Mouse (Mus musculus) spleen, adult 2 months (tissue): ENCODE data around the gene 1700125H20Rik. TPM values are rescaled to one million over a fixed set of nuclear protein-coding genes. Genes with fewer than 3 reads are reported as not detected.

Source experiments
- DNase-seq, 2 experiments: peaks; one replicate each; pipeline versions ENCODE4 v3.0.0 to v3.0.0-alpha.2; 2012 to 2021; ENCODE audit warnings: low spot score in 2 of 2, low read depth in 1 of 2
- H3K27ac ChIP-seq: fragments of 200-500 bp; 2 replicates; pipeline ENCODE4 v1.5.1; 2012; ENCODE audit warnings: low read length, inconsistent platforms; ENCODE audit not compliant: insufficient read depth
- H3K27me3 ChIP-seq: fragments of 200-500 bp; 2 replicates; pipeline ENCODE4 v1.6.1; 2012; ENCODE audit warnings: mild to moderate bottlenecking, moderate library complexity, low read length, inconsistent platforms; ENCODE audit not compliant: control insufficient read depth, insufficient read depth
- H3K36me3 ChIP-seq: fragments of 200-500 bp; 2 replicates; pipeline ENCODE4 v1.6.1; 2012; ENCODE audit warnings: mild to moderate bottlenecking, low read length, inconsistent platforms; ENCODE audit not compliant: control insufficient read depth, insufficient read depth
- H3K4me1 ChIP-seq: fragments of 200-500 bp; 2 replicates; pipeline ENCODE4 v1.6.1; 2011; ENCODE audit warnings: inconsistent platforms; ENCODE audit not compliant: control insufficient read depth, insufficient read depth, insufficient read length
- H3K4me3 ChIP-seq: fragments of 200-500 bp; 2 replicates; pipeline ENCODE4 v1.5.1; 2011; ENCODE audit warnings: mild to moderate bottlenecking, inconsistent platforms; ENCODE audit not compliant: insufficient read depth, insufficient read length; ENCODE audit errors: extremely low read depth
- CTCF ChIP-seq: fragments of 200-500 bp; IDR thresholded peaks from 2 replicates; pipeline ENCODE4 v1.5.1; 2011; ENCODE audit warnings: mild to moderate bottlenecking, inconsistent platforms; ENCODE audit not compliant: insufficient read depth, insufficient read length, insufficient replicate concordance; ENCODE audit errors: extremely low read depth
- POLR2A ChIP-seq: fragments of 200-500 bp; IDR thresholded peaks from 2 replicates; pipeline ENCODE4 v1.6.1; 2011; ENCODE audit warnings: low read depth, low read length, inconsistent platforms
- WGBS: fragments of 180-500 bp; shearing (Covaris S2); methylation state at CpG from one replicate; pipeline ENCODE4 v1.1.7; 2018; 5-methylcytosine and 5-hydroxymethylcytosine counted together
- polyA plus RNA-seq: library from polyadenylated mRNA; depleted of rRNA; stranded (reverse); fragments of >200 nt; gene quantifications from 2 replicates; pipeline ENCODE4 v1.2.3, GENCODE M21; 2012

The 1700125H20Rik gene
- polyA plus RNA-seq, 1 experiment = not detected

DNA sequence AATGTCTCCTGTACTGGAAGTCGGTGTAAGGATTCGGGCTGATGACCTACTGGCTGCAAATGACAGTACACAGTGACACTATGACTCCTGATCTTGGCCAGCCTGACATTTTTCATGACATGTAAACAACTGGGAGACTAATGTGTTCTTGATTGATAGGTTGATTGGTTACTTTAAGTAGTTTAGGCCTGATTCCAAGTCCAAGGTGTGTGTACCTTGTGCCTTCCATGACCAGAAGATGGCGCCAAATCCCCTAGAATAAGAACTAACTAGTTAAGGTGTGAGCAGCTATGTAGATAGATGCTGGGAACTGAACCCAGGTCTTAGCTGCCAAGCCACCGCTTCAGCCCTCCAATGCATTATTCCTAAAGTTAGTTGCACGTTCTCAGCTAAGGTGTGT is 13.9 kb downstream of the 1700125H20Rik start:
- H3K27ac ChIP-seq = no peak overlapping the region
- DNase-seq = peak; percentile 38 to 43
- H3K36me3 ChIP-seq = no peaks in the 10 kb centered on the region; the same call in 1 of the 2 replicates
- H3K4me1 ChIP-seq = no peaks in the 10 kb centered on the region
- H3K27me3 ChIP-seq = no peaks in the 10 kb centered on the region
- H3K4me3 ChIP-seq = no peak overlapping the region
- no peak for TF ChIP-seq POLR2A
- TF ChIP-seq CTCF = no peak
- 91% methylated on average over 5 of the region's 5 CpGs for WGBS

DNA sequence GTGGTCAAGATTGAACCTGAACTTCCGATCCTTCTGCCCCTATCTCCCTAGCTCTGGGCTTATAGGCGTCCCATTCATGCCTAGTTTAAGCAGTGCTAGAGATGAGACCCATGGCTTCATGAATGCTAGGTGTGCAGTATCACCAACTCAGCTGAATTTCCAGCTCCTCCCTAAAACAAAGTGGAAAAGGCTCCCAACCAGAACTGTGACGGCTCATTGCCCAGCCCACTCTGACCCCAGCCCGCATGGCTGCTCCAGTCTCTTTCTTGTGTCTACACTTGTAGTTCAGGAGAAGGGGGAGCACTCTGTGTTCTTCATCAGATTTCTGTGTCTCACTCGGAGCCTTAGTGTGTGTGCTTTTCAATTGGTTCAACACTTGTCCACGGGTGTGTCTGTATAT is 14.6 kb downstream of the 1700125H20Rik start:
- H3K27me3 ChIP-seq = no peaks in the 10 kb centered on the region
- H3K27ac ChIP-seq = no peak overlapping the region
- no peak for TF ChIP-seq POLR2A
- no peak for TF ChIP-seq CTCF
- H3K36me3 ChIP-seq = peaks cover 4% of the 10 kb centered on the region; the same call in 1 of the 2 replicates
- DNase-seq = no peak
- 94% methylated on average over 6 of the region's 6 CpGs for WGBS
- H3K4me3 ChIP-seq = no peak overlapping the region
- no peaks in the 10 kb centered on the region for H3K4me1 ChIP-seq

DNA sequence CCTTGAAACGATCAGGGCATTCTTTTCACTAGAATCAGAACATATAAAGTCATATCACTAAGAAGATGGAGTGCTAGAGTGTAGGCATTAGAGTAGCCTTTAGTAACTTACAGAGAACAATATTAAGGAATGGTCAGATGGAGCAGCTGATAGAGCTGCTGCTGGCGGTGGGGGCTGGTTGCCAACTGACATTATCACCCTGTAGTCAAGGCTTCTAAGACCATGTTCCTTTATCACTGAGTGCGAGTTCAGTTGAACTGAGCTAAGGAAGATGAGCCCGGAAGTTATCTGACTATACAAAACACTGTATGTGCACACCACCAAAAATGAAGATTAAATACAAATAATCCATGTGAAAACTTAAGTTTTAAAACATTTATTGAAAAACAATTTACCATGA is 18.9 kb downstream of the 1700125H20Rik start:
- TF ChIP-seq POLR2A = no peak
- no peak for TF ChIP-seq CTCF
- Histone ChIP-seq H3K27ac (no peak overlapping the region), H3K27me3 (no peaks in the 10 kb centered on the region), H3K4me3 (no peak overlapping the region), H3K36me3 (peaks cover 24% of the 10 kb centered on the region), H3K4me1 (no peaks in the 10 kb centered on the region)
- WGBS = 87% methylated on average over 4 of the region's 4 CpGs
- DNase-seq = no peak

DNA sequence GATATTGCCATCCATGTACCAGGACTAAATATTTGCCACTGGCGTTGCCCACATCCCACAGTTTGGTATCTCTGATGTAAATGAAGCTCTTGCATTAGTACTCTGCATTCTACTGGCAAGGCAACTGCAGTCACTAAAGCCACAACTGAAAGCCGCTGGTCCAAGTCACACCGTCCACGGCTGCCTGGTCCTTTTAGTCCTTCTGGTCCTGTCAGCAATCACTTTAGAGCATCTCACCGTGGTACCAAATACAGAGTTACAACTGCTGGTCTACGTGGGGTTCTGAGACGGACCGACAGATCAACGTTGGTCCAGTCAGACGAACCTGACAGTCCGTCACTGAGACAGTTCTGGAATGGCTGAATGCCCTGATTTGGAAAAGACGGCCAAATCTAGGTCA is 20.5 kb downstream of the 1700125H20Rik start:
- 95% methylated on average over 12 of the region's 12 CpGs for WGBS
- Histone ChIP-seq H3K4me3 (no peak overlapping the region), H3K36me3 (peaks cover 27% of the 10 kb centered on the region), H3K4me1 (no peaks in the 10 kb centered on the region), H3K27me3 (no peaks in the 10 kb centered on the region), H3K27ac (no peak overlapping the region)
- DNase-seq = no peak
- TF ChIP-seq POLR2A (no peak), CTCF (no peak)

DNA sequence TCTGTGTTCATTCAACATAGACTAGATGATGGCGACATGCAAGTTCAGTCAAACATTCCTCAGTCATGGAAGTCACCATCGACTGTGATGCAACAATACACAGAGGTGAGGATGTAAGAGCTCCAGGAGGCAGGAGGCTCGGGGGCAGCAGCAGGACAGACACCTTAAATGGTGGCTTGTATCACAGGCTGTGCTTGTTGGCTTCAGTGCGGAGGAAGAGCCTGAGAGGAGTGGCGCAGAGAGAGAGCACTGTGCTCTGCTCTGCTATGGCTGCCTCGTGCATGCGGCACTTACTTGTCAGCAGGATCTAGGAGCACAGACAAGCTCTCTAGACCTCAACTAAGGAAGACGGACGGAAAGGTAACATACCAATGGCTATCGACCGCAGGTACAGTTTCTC is 24.0 kb downstream of the 1700125H20Rik start:
- H3K4me1 ChIP-seq = no peaks in the 10 kb centered on the region
- peaks cover 39% of the 10 kb centered on the region for H3K36me3 ChIP-seq
- 94% methylated on average over 11 of the region's 11 CpGs for WGBS
- no peak overlapping the region for H3K27ac ChIP-seq
- H3K27me3 ChIP-seq = no peaks in the 10 kb centered on the region
- no peak for DNase-seq
- TF ChIP-seq CTCF (no peak), POLR2A (no peak)
- H3K4me3 ChIP-seq = no peak overlapping the region

DNA sequence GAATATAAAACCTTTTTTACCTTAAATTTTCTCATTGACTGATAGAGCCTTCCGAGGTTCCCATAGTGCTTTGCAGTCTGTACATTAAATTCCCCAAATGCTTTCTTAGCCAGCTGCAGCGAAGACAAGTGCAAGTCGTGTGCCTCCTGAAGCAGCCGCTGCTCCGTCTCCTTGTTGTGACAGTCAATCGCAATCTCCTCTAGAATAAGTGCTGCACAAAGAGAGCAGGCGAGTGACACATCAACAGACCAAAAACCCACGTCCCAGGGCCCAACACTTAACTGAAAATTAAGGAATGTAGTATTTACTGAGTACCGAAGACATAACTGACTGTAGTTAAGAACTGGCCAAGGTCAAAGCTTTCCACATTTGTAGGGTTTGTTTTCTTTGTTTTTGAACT is 25.8 kb downstream of the 1700125H20Rik start:
- TF ChIP-seq CTCF (no peak), POLR2A (no peak)
- Histone ChIP-seq H3K4me3 (no peak overlapping the region), H3K4me1 (no peaks in the 10 kb centered on the region), H3K27ac (no peak overlapping the region), H3K27me3 (no peaks in the 10 kb centered on the region), H3K36me3 (peaks cover 40% of the 10 kb centered on the region)
- DNase-seq = no peak
- 90% methylated on average over 9 of the region's 9 CpGs for WGBS

DNA sequence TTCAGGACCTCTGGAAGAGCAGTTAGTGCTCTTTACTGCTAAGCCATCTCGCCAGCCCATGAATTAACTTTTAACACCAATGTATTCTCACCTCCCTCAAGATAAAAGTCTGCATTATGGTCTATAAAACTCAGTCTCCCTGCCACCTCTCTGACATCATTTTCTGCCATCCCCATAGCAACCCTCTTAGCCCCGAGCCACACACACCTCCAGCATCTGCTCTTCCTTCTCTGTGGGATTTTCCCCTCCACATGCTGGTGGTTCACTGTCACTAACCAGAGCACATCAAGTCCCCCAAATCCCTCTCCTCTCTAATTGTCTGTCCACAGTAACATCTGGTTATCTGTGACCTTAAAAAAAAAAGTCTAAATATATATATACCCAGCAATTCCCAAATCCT is 28.7 kb downstream of the 1700125H20Rik start:
- DNase-seq = no peak
- Histone ChIP-seq H3K4me3 (no peak overlapping the region), H3K36me3 (peaks cover 30% of the 10 kb centered on the region), H3K27ac (no peak overlapping the region), H3K27me3 (no peaks in the 10 kb centered on the region), H3K4me1 (no peaks in the 10 kb centered on the region)
- TF ChIP-seq POLR2A (no peak), CTCF (no peak)
- 79% methylated on average over 2 of the region's 2 CpGs for WGBS
